Mouse (Mus musculus) ovary, postnatal 14 days (tissue): ENCODE data around the gene Samhd1.

Experiments
- DNase-seq: peaks from one replicate; pipeline ENCODE4 v3.0.0; 2022; ENCODE audit warnings: low spot score

Samhd1 gene

DNA sequence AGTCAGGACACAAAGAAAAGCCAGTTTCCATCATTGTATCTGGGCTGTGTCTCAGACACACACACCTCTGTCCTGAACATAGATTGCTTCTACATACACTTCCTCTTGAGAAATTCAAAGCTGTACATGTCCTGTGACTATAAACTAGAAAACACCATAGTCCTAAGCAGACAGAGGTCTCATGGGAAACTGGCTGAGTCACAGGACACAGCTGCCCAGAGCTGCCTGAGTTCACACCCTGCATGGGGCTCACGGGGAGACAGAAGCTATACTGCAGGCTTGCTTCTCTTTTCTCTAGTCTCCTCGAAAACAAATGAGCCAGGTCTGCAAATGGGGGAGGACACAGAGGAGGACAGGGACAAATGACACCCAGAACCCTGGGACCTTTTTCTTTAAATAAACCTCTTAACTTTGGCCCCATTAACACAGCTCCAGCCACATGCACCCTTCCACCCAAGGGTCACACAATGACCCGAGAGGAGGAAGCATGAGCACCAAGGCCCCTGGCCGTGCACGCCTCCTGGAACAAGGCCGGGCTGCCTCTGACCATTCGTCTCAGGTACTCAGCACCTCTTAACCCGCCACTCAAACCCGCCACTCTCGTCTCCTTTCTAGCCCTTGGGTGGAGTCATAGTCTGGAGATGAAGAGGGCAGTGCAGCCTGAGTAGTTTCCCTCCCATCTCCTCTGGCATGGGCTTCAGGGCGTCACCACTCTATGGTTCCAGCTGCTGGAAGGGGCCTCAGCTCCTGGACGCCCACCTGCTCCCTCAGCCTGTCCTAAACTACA lies 35.3 kb downstream of the Samhd1 start:
- DNase-seq: no peak

DNA sequence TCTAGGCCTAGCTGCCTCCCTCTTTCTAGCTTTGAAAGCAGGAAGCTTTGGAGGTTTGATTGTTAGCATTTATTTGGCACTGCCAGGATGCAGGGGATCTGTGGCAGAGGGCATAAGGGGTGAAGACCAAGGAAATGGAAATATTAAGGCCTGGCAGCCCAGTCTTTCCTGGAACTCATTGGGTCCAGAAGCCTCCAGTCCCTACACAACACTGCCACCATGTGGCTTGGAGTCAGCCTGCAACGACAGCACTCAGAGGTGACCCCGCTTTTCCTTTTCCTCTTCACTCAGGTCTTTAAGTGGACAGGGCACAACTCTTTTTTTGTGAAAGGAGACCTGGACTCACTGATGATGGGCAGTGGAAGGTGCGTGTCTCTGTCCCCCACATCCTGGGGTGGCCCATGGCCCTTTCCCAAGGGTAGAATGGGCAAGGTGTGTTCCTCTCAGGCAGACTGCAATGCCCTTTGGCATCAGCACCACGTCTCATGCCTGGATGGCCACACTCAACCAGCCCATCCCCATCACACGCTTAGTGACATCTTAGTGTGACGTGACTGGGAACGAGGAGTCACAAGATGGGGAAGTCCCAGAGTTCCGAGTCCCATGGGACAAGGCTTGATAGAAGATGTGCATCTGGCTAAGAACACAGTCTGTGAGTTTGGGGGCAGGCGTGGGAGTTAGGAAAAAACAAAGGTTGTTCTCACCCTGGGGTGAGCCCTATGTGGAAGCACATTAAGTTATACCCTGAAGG lies 39.9 kb downstream of the Samhd1 start:
- peak; percentile 78 for DNase-seq

DNA sequence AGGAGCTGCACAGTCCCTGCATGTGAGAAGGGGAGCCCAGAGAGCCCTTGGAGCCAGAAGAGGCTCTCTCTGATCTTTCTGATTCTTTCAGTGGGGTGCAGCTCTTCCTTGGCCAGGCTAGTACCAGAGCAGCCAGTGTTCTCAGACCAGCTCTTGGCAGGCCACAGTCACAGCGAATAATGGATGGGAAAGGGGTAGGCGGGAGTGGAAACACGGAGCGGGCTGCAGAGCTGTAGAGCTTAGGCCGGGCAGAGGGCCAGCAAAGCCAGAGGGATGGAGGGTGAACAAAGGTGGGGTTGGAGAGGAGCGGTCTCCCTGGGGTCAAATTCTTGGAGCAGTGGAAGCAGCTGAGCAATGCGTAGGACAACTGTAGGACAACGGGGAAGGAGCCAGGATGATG lies 43.0 kb downstream of the Samhd1 start:
- no peak for DNase-seq

DNA sequence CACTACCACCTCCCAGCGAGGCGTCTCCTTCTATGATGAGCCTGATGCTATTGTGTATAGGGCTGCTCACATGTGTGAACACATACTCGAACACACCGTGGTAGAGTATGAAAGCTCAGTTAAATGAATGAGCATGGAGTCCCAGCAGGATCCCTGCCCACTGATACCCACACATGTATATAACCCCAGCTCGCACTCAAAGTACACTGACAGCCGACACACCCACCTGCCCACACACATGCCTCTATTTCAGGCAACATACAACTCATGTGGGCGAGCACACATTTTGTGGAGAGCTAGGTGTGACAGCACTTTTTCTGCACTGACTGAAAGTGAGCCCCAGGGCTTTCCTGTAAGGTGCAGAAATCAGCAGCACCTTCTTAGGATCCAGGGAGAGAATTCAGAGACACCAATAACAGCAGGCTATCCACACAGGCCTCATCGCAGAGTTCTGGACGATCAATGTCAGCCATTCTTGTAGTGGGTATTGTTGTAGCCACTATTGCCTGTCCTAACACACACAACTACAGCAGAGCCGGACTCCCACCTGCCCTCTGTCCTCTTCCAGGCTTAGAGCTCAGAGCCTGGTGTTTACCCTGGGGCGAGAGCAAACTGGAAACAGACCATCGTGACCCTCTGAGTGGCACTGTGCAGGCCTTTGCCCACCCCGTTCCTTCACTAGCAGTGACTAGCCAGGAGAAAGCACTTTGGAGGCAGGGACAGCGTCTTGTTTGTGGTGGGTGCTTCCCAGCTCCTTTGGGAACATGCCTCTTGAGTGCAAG lies 47.3 kb downstream of the Samhd1 start:
- no peak for DNase-seq

DNA sequence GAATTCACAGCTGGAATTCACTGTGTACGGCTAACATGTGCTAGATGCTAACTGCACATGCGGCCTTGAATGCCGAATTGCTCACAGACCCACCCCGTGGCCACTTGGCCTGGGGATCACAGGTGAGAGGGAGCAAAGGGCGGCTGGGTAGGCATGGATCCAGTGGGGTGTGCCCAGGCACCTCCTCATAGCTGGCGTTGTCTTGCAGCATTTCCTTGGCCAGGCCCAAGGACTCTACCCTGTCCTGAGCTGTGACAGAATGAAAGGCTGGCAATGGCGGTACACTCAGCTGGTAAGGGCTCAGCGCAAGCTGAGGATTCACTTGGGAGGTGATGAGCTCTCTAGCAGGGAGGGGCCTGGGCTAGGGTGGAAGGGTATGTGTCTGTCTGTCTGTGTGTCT lies 48.3 kb downstream of the Samhd1 start, which contains the start of gene Tldc2:
Gene Tldc2 (plus strand): TSS at position 260 of the 400 bp plus-strand sequence.
- no peak for DNase-seq

DNA sequence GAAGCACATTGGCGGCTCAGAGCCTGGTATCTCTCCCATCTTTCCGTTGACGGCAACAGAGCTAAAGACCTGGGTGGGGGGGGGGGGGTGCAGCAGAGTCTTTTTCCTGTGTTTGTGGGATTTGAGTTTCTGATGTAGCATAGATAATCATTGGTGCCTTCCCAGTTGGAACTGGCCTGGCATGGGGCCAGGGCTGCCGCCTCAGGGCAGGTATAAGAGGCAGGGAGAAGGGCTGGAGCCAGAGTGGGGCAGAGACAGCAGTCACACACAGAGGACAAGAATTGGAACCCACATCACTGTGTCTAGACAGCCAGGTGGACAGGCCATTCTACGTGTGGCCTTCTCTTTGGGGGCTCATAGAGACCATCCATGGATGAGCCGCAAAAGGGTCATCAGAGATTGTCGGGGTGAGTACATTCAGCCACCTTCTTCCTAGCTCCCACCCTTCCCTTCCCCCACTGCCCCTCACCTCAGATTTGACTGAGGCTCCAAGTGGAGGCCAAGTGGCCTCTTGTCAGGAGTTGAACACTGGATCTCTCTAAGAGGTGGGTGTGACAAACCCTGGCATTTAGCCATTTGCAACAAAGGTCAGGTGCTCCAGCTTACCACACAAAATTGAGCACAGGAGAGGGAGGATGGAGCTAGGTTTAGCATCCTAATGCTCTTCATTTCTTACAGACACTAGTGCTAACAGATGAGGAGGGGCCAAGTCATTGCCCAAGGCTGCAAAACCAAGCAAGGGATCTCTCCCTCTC lies 50.1 kb downstream of the Samhd1 start:
- DNase-seq: no peak

DNA sequence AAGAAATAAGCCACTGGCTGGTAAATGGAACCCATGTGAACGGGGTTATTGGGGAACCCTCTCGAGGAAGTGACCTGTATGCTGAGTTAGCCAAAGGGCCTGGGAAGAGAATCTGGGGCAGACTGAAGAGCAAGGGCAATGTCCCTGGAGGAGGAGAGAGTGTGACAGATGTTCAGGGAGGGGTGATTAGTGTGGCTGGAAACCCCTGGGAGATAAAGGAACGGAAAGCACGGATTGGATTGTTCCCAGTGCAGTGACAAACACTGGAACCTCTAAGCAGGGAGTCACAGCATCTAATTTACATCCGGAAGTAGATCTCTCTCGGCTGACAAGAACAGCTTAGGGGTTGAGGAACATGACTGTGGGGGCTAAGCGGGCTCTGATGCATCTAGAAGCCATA lies 53.1 kb downstream of the Samhd1 start:
- DNase-seq: no peak

DNA sequence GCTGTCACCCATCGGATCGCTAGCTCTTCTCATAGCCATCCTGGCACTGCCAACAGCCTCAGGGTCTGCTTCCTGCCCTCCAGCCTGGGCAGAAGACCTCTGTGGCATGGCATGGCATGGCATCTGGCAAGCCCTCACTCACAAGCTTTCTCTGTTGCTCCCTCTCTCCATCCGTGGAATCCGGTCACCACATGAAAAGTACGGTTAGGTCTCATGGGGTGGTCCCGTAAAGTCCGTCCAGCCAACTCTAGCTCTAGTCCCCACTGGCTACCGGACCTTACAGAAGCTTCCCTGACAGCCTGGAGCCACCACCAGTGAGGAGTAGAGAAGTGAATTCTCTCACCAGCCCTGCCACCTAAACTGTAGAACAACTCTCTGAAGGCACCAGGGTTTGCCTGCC lies 53.7 kb downstream of the Samhd1 start:
- no peak for DNase-seq

DNA sequence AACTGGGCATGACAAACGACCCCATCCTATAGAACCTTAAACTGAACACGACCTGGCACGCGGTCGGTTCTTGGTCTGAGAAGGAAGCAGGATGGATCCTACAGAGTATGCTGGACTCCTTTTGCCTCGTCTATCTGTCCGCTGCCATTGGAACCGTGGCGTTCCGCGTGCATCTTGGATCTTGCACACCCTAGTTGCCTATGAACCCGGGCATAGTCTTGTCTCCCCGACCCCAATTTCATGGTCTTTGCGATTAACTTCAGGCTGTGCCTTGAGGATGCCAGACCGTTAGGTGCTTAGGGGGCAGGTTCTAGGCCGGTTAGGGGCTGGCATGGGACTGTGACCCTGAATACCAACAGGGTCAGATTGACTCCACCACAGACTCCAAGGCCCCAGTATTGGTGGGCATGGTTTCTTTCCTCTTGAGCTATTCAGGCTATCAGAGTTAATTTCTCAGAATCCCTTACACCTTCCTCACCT lies 55.3 kb downstream of the Samhd1 start:
- no peak for DNase-seq

DNA sequence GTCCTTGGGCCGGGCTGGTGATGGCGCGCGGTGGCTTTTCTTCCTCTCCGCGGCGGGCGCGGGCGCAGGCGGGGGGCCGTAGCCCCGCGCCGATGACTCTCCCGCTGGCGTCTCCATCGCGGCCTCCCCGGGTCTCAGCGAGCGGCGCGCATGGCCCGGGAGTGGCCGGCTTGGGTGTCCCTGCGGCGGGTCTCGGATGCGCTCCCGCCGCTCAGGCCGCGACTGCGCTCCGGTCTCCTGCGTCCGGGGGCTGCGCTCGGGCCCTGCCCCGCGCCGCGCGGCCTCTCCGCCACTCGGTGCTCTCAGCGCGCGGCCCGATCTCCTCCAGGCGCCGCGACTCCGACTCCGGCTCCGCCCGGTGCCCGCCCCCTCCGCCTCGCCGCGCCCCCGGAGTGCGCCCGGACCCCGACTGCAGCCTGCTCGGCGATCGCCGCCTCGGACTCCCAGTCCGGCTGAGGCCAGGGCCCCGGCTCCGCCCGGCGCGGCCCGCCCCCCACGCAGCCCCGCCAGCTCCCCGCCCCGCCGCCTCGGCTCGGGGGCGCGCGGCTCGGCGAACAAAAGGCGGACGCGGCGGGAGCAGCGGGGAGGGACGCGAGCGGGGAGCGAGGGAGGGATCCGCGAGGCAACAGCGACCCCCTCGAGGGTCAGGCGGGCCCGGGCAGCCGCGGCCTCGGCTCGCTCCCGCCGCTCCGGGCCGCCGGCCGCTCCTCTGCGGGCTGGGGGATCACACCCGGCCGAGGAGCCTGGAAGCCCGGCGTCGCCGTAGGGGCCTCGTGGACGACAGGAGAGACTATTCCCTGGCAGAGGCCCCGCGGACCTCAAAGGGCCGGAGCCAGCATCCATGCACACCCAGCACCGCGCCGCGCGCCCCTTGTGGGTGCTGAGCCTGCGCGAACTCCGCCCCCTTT lies 56.0 kb downstream of the Samhd1 start, which contains the start of gene Soga1:
Gene Soga1 (minus strand): TSS at position 462 of the 908 bp plus-strand sequence.
- DNase-seq: peak; percentile 78

DNA sequence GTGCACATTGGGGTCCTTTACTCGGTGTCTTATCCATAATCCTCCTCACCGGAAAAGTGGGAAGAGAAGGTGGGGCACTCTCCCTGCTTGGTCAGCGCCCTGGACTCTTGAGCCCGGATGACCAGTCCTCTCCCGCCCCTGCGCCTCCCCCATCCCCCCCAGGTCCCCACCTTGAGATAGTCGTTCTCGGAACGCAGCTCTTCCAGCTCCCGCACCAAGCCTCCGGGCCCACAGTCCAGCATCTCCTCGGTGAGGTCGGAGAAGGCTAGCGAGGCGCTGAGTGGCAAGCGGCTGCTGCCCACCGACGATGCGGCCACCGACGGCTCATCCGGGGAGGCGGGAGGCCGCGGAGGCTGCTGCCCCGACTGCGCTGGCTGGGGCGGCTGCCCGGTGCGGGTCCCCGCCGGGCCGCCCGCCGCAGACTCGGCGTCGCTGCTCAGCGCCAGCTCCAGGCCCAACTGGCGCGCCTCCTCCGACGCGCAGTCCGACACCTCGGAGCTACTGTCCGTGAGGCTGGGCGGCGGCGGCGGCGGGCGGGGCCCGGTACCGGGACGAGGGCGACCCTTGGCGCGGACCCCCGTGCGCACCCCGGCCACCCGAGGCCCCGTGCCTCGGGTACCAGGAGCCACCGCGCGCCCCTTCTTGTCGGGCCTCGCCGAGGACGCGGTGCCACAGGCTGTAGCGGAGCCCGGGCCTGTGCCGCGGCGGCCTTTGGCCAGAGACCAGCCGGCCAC lies 56.8 kb downstream of the Samhd1 start:
- DNase-seq: no peak

DNA sequence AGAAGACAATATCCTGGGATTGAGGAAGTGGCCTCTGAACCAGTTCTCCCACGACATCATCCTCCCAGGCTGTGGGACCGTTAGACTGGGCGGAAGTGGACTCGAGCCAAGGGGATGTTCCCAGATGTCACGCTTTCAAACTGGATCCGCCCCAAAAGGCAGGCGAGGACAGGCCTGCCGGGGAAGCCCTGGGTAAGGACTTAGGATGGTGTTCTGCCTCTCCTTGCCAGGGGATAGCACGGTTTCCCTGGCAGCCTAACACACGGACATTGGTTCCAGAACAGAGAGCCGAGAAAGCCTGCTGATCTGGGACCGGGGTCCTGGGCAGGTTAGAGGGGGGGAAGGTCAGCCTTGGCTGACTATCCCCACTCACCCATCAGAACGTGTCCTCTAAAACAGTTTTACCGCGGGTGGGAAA lies 57.4 kb downstream of the Samhd1 start:
- DNase-seq: peak; percentile 78

DNA sequence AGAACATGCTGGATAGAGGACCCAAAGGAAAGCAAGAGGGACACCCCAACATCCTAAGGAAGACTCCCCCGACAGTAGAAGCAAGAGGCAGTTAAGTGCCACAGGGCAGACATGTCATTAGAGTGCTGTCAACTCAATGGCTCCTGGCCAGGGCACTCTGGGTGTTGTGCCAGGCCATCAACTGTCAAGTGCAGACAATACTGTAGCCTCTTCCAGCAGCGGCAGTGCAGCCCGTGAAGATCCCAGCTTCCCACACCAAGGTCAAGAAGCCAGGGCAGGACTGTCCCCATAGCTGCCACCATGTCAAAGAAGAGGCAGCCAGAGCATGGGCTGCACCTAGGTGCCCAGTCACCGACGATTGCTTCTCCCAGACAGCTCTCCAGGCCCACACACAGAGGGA lies 57.9 kb downstream of the Samhd1 start:
- DNase-seq: no peak

DNA sequence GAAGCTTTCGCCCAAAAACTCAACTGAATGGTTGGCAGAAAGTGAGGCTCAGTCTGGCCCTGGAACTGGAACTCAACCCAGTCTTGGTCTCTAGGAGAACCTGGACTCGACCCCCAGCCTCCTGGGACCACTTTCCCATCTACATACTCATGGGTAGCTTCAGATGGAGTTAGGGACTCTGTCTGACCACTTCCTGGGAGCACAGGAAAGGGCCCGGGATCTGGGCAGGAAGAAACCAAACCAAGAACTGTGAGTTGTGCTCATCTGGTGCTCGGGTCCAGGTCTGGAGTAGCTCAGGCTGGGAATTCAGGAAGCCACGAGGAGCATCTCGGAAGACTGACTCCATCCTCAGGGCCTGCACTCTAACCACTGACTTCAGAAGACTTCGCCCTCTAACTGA lies 58.5 kb downstream of the Samhd1 start:
- no peak for DNase-seq

DNA sequence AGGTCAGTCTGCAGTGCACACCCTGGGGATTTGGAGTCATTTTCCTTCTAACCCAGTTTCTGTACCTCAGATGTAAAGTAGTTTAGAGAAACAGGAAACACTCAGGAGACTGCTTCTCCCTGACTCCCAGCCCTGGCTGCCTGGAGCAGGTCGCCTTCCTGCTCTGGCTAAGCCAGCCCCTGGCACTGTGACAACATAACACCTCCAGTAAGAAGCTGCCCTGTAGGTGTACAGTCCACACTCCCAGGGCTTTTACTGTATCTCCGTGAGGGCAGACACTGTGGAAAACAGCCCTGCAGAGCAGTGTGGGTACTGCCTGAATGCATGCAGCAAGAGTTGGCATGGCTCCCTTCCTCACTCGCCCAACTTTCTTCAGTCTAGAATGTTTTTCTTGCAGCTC lies 59.4 kb downstream of the Samhd1 start:
- DNase-seq: no peak

DNA sequence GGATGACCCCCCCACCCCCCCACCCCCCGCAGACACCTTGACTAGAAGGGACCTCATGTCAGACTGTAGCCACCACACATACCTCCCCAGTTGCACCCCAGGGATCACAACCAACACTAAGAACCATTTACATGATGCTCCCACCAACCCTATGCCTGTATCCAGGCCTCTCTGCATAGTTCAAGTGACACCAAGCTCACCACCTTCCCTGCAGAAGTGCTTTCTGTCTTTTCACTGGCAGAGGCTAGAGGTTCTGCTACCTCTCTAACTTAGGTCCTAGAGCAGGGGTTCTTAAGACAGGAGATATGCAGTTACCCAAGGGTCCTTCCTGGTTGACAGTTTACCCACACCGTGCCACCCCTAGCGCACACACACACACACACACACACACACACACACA lies 59.8 kb downstream of the Samhd1 start:
- DNase-seq: no peak

DNA sequence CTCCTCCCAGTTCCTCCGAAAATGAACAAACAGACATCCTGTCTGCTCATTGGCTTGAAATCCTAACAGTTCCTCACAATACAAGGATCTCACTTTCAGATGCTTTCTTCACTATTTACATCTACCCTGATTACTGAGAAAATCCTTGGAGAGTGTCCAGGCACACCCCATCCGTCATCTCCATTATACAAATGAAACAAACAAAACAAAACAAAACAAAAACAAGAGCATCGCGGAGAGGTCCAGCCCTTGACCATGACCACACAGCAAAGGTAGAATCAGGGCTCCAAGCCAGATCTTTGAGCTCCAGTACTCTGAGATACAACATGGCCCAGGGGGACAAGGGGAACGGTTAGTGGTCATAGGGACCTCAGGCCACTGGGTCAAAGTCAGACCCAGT lies 60.3 kb downstream of the Samhd1 start:
- no peak for DNase-seq

DNA sequence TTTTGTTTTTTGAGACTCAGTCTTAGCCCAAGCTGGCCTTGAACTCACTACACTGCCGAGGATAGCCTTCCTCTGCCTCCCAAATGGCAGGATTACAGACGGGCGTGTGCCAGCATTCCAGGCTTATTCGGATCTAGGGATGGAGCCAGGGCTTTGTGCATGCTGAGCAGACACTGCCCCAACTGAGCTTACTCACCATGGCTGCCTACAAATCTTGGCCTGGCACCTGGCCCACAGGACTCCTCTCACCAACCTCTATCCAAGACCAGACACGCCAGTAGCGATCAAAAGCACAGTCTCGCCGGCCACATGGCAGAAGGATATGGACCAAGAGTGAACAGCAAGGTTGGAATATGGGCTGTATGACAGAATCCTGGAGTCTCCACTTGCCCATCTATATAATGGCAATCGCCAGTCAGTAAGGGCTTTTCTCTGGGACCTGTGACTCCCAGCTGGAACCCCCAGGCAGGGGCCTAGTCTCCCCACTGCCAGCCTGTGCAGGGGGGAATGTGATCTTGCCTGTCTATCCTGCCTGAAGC lies 60.8 kb downstream of the Samhd1 start:
- DNase-seq: no peak

DNA sequence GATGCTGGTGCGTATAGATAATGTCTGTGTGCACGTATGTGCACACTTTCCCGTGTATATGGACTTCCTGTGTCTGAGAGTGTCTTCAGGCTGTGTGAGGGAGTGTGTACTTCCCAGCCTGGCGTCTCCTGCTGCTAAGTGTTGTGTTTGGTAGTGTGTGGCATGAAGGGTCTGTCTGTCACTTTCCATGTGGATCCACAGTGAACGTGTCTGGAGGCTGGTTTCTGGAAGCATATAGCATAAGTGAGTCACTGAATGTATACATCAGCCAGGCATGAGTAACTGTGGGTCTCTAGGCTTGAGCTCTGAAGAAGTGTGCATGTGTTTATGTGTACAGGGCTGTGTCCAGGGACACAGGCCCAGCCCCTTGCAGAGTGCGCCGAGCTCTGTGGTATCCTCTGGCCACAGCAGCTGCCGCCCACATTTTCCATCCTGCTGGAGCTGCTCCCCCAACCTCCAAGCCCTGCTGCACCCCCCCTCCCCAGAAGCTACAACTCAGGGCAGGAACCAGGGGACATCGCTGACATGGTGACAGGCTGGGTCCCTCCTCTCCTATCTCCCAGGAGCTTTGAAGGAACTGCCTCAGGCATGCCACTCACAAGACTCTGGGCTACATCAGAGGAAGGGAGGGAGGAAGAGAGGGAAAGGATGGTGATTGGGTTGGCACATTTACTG lies 61.5 kb downstream of the Samhd1 start:
- no peak for DNase-seq
